ENCODE assay signal across 22 mouse cellular contexts in the genomic region with DNA sequence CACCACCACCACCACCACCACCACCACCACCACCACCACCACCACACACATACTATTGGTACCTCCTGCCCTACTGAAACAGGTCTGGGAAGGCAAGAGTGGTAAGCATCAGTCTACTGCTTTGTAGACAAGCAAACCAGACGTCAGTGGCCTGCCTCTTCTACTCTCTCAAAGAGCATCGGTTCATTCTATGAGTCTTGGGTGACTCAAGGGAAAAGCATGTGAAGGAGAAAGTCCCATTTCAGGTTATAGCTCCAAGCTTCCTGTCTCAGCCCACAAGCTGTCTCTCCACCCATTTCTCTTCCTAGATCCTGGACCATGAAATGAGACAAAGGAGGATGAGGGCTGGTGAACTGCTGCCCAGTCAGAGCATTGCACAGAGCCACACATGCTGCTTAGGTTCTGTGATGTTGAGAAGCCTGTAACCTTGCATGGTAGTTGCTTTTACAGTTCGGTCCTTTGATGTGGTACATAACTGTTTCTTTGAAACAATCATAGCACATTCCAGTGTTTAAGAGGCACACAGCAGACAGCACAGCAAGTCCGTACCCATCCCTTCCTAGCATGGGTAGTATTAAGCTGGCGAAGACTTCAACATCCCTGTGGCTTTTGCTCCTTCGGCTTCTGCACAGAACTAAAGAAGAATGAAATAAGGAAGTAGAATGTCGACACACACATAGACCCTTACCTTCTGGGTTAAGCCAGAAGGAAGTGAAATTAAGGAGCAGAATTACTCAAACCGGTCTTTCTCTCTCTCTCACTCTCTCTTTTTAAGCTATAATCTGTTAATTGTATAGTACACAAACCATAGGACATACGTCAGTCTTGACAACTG.
DNase-seq lines count a peak whose midpoint lies in the region; ATAC-seq lines count a peak whose summit lies in the region.
"Had no signal": no experiment of that assay in that cellular context is flagged by ENCODE, and none has a peak within 500 bp of the region (broad histone marks: within the 10 kb centered on the region; RNA-seq: fewer than 3 reads in every experiment).

No protein-coding gene starts in this region.

- H3K36me3 ChIP-seq in midbrain, embryonic 11.5 days (ENCODE audit: control insufficient read depth, insufficient read depth, low read length): no peaks in the 10 kb centered on the region
- H3K36me3 ChIP-seq in midbrain, embryonic 14.5 days (ENCODE audit: control insufficient read depth, insufficient read depth, low read length): no peaks in the 10 kb centered on the region
- H3K36me3 ChIP-seq in embryonic facial prominence, embryonic 14.5 days (ENCODE audit: control insufficient read depth, insufficient read depth, low read length): no peaks in the 10 kb centered on the region
- H3K36me3 ChIP-seq: liver, embryonic 15.5 days; midbrain, embryonic 10.5 days had no signal

- no peak overlapping the region for H3K9ac ChIP-seq in midbrain, embryonic 11.5 days (ENCODE audit: low read length)
- H3K9ac ChIP-seq in midbrain, embryonic 14.5 days (replicated peaks; ENCODE audit: low read length): no peak overlapping the region
- no peak overlapping the region for H3K9ac ChIP-seq in embryonic facial prominence, embryonic 14.5 days (ENCODE audit: low read depth, low read length)
- H3K9ac ChIP-seq: forebrain, postnatal 0 days; liver, embryonic 15.5 days had no signal

- no peak for ATAC-seq in midbrain, embryonic 11.5 days (ENCODE audit: low FRiP score)
- ATAC-seq in midbrain, embryonic 14.5 days (ENCODE audit: low FRiP score, low TSS enrichment): no peak
- peak; percentile 76 for ATAC-seq in embryonic facial prominence, embryonic 14.5 days (ENCODE audit: low read depth)
- peak; percentile 62; the same call in 1 of the 2 replicates for ATAC-seq in neutrophil, adult 5-6 weeks (ENCODE audit: extremely low read depth, insufficient number of reproducible peaks, low FRiP score, poor library complexity, severe bottlenecking)
- ATAC-seq: forebrain, postnatal 0 days; hindbrain, embryonic 16.5 days; Patski had no signal

- peak; percentile 26 for DNase-seq in midbrain, embryonic 11.5 days (ENCODE audit: low spot score, missing footprints)
- DNase-seq in midbrain, embryonic 14.5 days: no peak
- DNase-seq in embryonic facial prominence, embryonic 14.5 days (ENCODE audit: low spot score): peak; percentile 67
- DNase-seq in gastrocnemius, postnatal 10 days: no peak
- no peak for DNase-seq in cerebellum, adult 8-10 months
- DNase-seq in MN1 (ENCODE audit: low spot score): no peak
- DNase-seq in left cerebral cortex, postnatal 4 days: no peak
- DNase-seq: adrenal gland, adult 2 months; cerebellum, adult 11-12 months; embryo, embryonic 11 days; forebrain, postnatal 0 days; kidney, adult 8-10 months; kidney, postnatal 4 days; layer of hippocampus, postnatal 36 days; lung, postnatal 14 days; right cerebral cortex, postnatal 14 days had no signal

- H3K27ac ChIP-seq in midbrain, embryonic 11.5 days (ENCODE audit: low read depth, low read length): no peak overlapping the region
- H3K27ac ChIP-seq in midbrain, embryonic 14.5 days (replicated peaks; ENCODE audit: low read depth, low read length): no peak overlapping the region
- no peak overlapping the region for H3K27ac ChIP-seq in embryonic facial prominence, embryonic 14.5 days (replicated peaks; ENCODE audit: low read depth, low read length)
- H3K27ac ChIP-seq: liver, embryonic 15.5 days; midbrain, embryonic 10.5 days had no signal

- H3K4me2 ChIP-seq in midbrain, embryonic 11.5 days: no peak overlapping the region
- H3K4me2 ChIP-seq in midbrain, embryonic 14.5 days (ENCODE audit: low read length): no peak overlapping the region
- no peak overlapping the region for H3K4me2 ChIP-seq in embryonic facial prominence, embryonic 14.5 days (ENCODE audit: low read depth, low read length)
- H3K4me2 ChIP-seq: heart, embryonic 11.5 days; liver, embryonic 15.5 days had no signal

- no peak overlapping the region for H3K4me3 ChIP-seq in midbrain, embryonic 11.5 days (ENCODE audit: low read depth, low read length)
- no peak overlapping the region for H3K4me3 ChIP-seq in midbrain, embryonic 14.5 days (replicated peaks; ENCODE audit: low read depth, low read length)
- H3K4me3 ChIP-seq in embryonic facial prominence, embryonic 14.5 days (ENCODE audit: low read depth, low read length): no peak overlapping the region
- H3K4me3 ChIP-seq: liver, embryonic 15.5 days; midbrain, embryonic 10.5 days had no signal

- WGBS in midbrain, embryonic 11.5 days: 89% methylated on average over 9 of the region's 9 CpGs
- 92% methylated on average over 9 of the region's 9 CpGs for WGBS in midbrain, embryonic 14.5 days
- WGBS in embryonic facial prominence, embryonic 14.5 days: 66% methylated on average over 9 of the region's 9 CpGs

- intact Hi-C loops in left cerebral cortex, postnatal 4 days (cut with DNase I): no loop called here

- H3K4me1 ChIP-seq in midbrain, embryonic 11.5 days (ENCODE audit: control insufficient read depth, insufficient read depth, low read length): no peaks in the 10 kb centered on the region
- H3K4me1 ChIP-seq in midbrain, embryonic 14.5 days (ENCODE audit: control insufficient read depth, insufficient read depth, low read length): no peaks in the 10 kb centered on the region
- H3K4me1 ChIP-seq in embryonic facial prominence, embryonic 14.5 days (ENCODE audit: control insufficient read depth, insufficient read depth, low read length): no peaks in the 10 kb centered on the region
- H3K4me1 ChIP-seq: midbrain, embryonic 10.5 days had no signal

- H3K9me3 ChIP-seq in midbrain, embryonic 11.5 days (ENCODE audit: control insufficient read depth, low read length): no peaks in the 10 kb centered on the region
- H3K9me3 ChIP-seq in midbrain, embryonic 14.5 days (ENCODE audit: control insufficient read depth, low read length): no peaks in the 10 kb centered on the region
- no peaks in the 10 kb centered on the region for H3K9me3 ChIP-seq in embryonic facial prominence, embryonic 14.5 days (ENCODE audit: control insufficient read depth, low read length)
- H3K9me3 ChIP-seq: liver, embryonic 15.5 days; midbrain, embryonic 10.5 days had no signal

- H3K27me3 ChIP-seq in midbrain, embryonic 11.5 days (ENCODE audit: control insufficient read depth, insufficient read depth, low read length): no peaks in the 10 kb centered on the region
- no peaks in the 10 kb centered on the region for H3K27me3 ChIP-seq in midbrain, embryonic 14.5 days (ENCODE audit: control insufficient read depth, insufficient read depth, low read length)
- H3K27me3 ChIP-seq in embryonic facial prominence, embryonic 14.5 days (replicated peaks; ENCODE audit: control insufficient read depth, insufficient read depth, low read length): no peaks in the 10 kb centered on the region
- H3K27me3 ChIP-seq: liver, embryonic 15.5 days; Patski had no signal

Comparison
In these comparisons a context has a peak if more than half of its experiments do, and no peak if none do; other contexts are left out.
1. DNase-seq: peak in midbrain, embryonic 11.5 days (single experiment) and embryonic facial prominence, embryonic 14.5 days (single experiment); none in midbrain, embryonic 14.5 days (single experiment), gastrocnemius, postnatal 10 days (single experiment), cerebellum, adult 8-10 months (single experiment), MN1 (single experiment) and left cerebral cortex, postnatal 4 days (single experiment).
2. ATAC-seq: peak in embryonic facial prominence, embryonic 14.5 days (single experiment) and neutrophil, adult 5-6 weeks (single experiment); none in midbrain, embryonic 11.5 days (single experiment) and midbrain, embryonic 14.5 days (single experiment).